Mouse (Mus musculus): ENCODE data around the gene Prrc2c.

GRCm38 (mm10) chr1:162727981-162728380, 12.4 kb downstream of the Prrc2c start:
- TF ChIP-seq CTCF (IDR thresholded peaks at IDR 0.05; ENCODE audit: extremely low read depth, insufficient read depth, low read length) (no peak), POLR2A (IDR thresholded peaks at IDR 0.05; ENCODE audit: extremely low read depth, insufficient read depth, low read length) (no peak)
